Mouse (Mus musculus) cerebellum, adult 2 months (tissue): ENCODE data around the gene Foxn4. TPM values are rescaled to one million over a fixed set of nuclear protein-coding genes. Genes with fewer than 3 reads are reported as not detected.

ENCODE experiments used
- DNase-seq, 2 experiments: peaks; one replicate each; pipeline ENCODE4 v3.0.0; 2021
- H3K27ac ChIP-seq: fragments of 200-500 bp; 2 replicates; pipeline ENCODE4 v1.5.1; 2012; ENCODE audit warnings: low read length, control low read depth, inconsistent platforms; ENCODE audit not compliant: insufficient read depth
- H3K27me3 ChIP-seq: fragments of 200-500 bp; 2 replicates; pipeline ENCODE4 v1.6.1; 2012; ENCODE audit warnings: inconsistent platforms, mild to moderate bottlenecking, low read length, moderate library complexity; ENCODE audit not compliant: control insufficient read depth, insufficient read depth
- H3K4me1 ChIP-seq: fragments of 200-500 bp; 2 replicates; pipeline ENCODE4 v1.6.1; 2011; ENCODE audit warnings: low read length; ENCODE audit not compliant: control insufficient read depth, insufficient read depth
- H3K4me3 ChIP-seq: fragments of 200-500 bp; replicated peaks from 2 replicates; pipeline ENCODE3; 2011; ENCODE audit warnings: mild to moderate bottlenecking, low read depth, low read length, control low read depth; ENCODE audit not compliant: insufficient read depth
- CTCF ChIP-seq: fragments of 200-500 bp; IDR thresholded peaks from 2 replicates; pipeline ENCODE4 v1.5.1; 2011; ENCODE audit warnings: low read depth, mild to moderate bottlenecking, control low read depth, low read length, moderate library complexity, borderline replicate concordance; ENCODE audit not compliant: insufficient read depth
- POLR2A ChIP-seq: fragments of 200-500 bp; IDR thresholded peaks from 2 replicates; pipeline ENCODE4 v1.6.1; 2011; ENCODE audit warnings: low read length, control low read depth, borderline replicate concordance; ENCODE audit not compliant: insufficient read depth
- WGBS: fragments of 180-500 bp; shearing (Covaris S2); methylation state at CpG from one replicate; pipeline ENCODE4 v1.1.7; 2018; 5-methylcytosine and 5-hydroxymethylcytosine counted together
- polyA plus RNA-seq: library from polyadenylated mRNA; depleted of rRNA; stranded (reverse); fragments of >200 nt; gene quantifications from 2 replicates; pipeline ENCODE4 v1.2.3, GENCODE M21; 2012

Gene Foxn4
- polyA plus RNA-seq, 1 experiment, result not detected

DNA sequence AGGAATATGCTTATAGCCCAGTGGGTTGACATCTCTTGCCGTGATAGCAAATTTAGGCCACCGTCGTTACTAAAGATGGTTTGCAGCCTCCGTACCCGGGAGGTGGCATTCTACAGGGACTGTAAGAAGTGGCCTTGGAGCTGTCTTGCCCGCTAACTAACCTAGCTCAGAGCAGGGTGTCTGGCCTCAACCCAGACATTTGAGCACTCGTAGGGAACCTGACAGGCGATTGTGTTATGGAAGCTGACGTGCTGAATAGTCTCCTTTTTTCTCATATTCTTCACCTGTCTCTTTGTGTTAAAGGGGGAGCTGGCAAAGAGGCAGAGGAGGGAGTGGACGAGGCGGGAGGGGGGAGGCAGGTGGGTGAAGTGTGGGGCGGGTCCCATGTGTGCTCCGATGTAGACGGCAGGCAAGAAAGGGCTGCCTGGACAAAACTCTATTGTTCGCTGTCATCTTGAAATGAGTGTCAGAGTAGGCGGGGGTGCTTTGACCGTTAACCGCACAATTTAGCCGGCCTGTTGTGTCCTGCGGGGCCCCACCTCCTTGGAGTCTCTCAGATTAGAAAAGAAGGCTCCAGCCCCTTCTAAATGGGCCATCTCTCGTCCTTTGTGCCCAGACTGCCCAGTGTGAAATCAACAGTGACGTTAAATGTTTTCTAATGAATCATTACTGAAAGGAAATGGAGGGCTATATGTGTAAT, 25.7 kb upstream of the Foxn4 start:
- no peak for TF ChIP-seq POLR2A
- Histone ChIP-seq H3K4me3 (no peak overlapping the region), H3K4me1 (no peaks in the 10 kb centered on the region), H3K27ac (no peak overlapping the region), H3K27me3 (no peaks in the 10 kb centered on the region; the same call in 1 of the 2 replicates)
- DNase-seq, result no peak
- WGBS, result 26% methylated on average over 22 of the region's 22 CpGs

DNA sequence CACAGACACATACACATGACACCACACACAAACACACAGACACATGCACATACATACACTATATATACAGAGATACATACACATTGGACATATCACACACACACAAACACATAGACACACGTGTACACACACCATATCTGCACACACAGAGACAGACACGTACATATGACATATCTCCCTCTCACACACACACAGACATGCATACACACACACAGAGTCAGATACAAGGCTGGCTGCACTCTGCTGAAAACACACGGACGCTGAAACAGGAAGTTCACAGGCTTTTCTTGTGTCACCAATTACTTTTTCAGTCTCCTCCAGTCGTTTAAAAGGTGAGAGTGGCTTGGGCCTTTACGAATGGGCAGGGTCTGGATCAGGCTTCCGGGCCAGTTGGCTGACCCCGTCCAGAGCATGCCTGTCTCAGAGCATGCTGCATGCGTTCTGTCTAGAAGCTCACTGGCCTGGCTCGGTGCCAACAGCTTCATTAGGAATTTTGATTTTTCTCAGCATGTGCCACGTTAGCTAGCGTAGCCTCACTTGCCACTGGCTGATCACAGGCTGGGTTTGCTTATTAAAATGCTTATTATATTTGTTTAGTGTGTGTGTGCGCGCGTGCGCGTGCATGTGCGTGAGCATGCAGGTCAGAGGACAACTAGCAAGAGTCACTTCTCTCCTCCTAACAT, 24.7 kb upstream of the Foxn4 start:
- TF ChIP-seq POLR2A, result no peak
- no peak for TF ChIP-seq CTCF
- no peaks in the 10 kb centered on the region for H3K4me1 ChIP-seq
- 29% methylated on average over 18 of the region's 18 CpGs for WGBS
- no peak overlapping the region for H3K4me3 ChIP-seq
- H3K27me3 ChIP-seq, result no peaks in the 10 kb centered on the region; the same call in 1 of the 2 replicates
- DNase-seq, result peak in 1 of 2 experiments; percentile 16
- no peak overlapping the region for H3K27ac ChIP-seq

DNA sequence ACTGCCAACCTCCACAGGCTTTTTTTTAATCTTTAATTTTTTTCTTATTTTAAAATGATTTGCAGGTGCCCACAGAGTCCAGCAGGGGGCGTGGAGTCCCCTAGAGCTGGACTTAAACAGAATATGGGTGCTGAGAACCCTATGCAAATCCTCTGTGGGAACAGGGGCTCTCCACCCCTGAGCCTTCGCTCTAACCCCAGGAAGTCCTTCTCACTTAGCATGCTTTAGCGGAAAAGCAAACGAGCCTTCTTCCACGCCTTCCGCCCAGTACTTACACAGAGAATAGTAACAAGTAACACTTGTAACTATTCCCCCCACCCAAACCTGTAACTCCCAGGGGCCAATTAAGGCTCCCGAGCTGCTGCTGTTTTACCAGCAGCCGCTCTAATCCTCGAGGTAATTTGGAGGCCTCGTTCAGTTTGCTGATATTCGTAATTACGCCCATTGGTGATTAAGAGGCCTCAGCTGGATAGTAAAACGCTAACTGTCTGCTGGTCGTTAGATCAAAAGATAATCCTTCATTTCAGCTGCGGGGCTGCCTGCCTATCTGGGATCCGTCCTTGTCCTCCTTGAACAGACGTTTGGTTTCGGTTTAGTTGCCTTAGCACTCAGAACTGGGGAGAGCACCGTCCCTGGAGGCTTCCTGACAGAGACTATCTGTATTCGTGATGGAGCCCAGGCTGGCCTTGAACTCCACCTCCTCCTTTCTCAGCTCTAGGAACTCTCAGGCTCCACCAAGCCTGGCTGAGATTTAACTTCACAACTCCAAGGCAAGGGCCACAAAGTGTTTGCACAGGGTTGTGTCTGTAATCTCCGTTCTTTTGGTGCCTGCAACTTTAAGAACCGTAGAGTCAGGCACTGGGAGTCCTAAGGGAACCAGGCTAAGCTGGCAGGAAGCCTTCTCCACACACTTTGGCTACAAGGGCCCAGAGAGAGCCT, 23.4 kb upstream of the Foxn4 start:
- no peak for TF ChIP-seq POLR2A
- TF ChIP-seq CTCF, result peak; percentile 7; the same call in 1 of the 2 replicates
- H3K4me3 ChIP-seq, result no peak overlapping the region
- no peaks in the 10 kb centered on the region; the same call in 1 of the 2 replicates for H3K27me3 ChIP-seq
- no peak overlapping the region for H3K27ac ChIP-seq
- 51% methylated on average over 22 of the region's 22 CpGs for WGBS
- no peaks in the 10 kb centered on the region for H3K4me1 ChIP-seq
- DNase-seq, result no peak

DNA sequence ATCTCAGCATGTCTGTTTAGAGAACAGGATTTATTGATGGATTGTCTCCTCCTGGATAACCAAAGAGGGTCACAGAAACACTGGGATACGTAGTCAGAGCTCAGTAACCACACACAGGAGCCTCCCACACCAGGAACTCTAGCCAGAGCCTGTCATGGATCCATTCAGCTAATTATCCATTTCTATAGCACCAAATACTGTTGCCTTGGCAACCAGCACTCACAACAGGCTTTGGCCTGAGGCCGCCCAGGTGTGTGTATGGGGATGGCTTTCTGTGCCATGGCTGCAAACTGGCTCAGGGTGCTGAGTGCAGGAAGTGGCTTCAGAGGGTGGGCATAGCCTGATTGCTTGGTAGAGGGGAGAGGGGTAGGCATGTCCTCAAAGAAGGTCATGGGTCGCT, 16.4 kb upstream of the Foxn4 start:
- TF ChIP-seq CTCF, result no peak
- no peak for TF ChIP-seq POLR2A
- 87% methylated on average over 3 of the region's 3 CpGs for WGBS
- no peak for DNase-seq
- Histone ChIP-seq H3K4me3 (no peak overlapping the region), H3K27me3 (no peaks in the 10 kb centered on the region), H3K4me1 (no peaks in the 10 kb centered on the region), H3K27ac (no peak overlapping the region)

DNA sequence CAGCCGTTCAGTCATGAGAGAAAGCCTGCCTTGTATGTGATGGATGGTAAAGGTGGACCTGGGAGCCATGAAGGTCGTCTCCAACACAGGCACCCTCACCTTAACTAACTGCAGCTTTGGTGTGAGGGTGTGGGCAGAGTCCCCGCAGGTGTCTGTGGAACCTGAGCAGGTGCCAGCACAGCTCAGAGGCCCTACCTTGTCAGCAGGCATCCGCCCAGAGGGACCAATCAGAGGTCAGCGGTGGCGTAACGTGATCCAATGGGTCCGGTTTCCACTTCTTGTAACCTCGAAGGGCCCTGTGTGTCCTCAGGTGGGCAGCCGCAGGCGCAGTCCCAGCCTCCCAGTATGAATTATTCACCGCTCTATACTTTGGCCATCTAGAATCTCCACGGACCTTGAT, 15.3 kb upstream of the Foxn4 start, which contains the start of gene Myo1h:
Gene Myo1h (plus strand): TSS at position 293 of the 400 bp plus-strand sequence.
- H3K27me3 ChIP-seq, result no peaks in the 10 kb centered on the region
- 53% methylated on average over 13 of the region's 13 CpGs for WGBS
- H3K4me1 ChIP-seq, result no peaks in the 10 kb centered on the region
- no peak within 1 kb of the TSS for H3K27ac ChIP-seq
- no peak within 1 kb of the TSS for H3K4me3 ChIP-seq
- DNase-seq, result no peak
- TF ChIP-seq POLR2A (no peak), CTCF (no peak)

DNA sequence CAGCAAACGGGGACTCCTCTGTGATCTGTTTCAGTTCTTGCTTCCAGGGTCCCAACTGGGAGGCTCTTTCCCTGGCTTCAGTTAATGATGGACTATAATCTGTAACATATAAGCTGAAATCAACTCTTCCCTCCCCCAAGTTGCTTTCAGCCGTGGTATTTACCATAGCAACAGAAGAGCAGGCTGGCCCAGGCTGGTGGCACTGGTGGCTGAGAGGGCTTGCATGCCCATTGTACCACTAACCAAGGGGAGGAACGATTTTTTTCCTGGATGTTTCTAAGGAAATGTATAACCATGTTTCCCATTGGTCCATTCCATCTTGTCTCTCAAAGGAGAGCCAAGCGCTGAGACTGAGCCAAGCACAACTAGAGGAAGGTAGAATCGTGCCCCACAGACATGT, 14.8 kb upstream of the Foxn4 start:
- 72% methylated on average over 5 of the region's 5 CpGs for WGBS
- no peak for DNase-seq
- no peak overlapping the region for H3K27ac ChIP-seq
- H3K27me3 ChIP-seq, result no peaks in the 10 kb centered on the region
- H3K4me3 ChIP-seq, result no peak overlapping the region
- TF ChIP-seq CTCF (no peak), POLR2A (no peak)
- no peaks in the 10 kb centered on the region for H3K4me1 ChIP-seq

DNA sequence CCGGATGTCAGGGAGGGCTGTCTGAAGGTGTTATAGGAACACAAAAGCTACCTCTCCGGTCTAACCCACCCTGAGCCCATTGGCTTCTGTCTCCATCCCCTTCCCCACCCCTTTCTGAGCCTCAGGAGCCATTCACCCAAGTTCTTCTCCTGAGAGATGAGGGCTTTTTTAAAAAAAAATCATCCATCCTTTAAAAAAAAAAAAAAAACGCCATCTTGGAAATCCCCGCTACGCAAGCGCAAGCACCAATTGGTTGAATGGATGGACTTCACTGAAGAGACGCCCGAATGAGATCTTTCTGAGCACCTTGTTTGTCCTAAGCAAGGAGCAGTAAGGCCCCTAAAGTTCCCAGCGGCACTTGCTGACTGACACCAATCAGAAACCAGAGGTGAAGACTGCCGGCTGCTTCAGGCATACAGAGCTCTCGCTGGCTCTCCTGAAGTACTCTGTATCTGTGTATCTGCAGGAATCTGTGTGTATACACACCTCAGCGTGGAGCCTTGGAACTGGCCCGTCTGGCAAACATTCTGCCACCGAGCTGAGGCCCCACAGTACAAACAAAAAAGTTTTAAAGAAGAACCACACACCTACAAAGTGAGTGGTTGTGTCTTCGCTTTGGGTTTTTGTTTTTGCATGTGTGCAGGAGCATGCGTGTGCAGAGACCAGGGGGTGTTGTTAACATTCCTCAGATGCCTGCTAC, 13.4 kb upstream of the Foxn4 start:
- no peaks in the 10 kb centered on the region for H3K27me3 ChIP-seq
- no peak overlapping the region for H3K4me3 ChIP-seq
- no peak overlapping the region for H3K27ac ChIP-seq
- no peak for DNase-seq
- H3K4me1 ChIP-seq, result no peaks in the 10 kb centered on the region
- 85% methylated on average over 16 of the region's 16 CpGs for WGBS
- TF ChIP-seq POLR2A (no peak), CTCF (no peak)
